Mouse (Mus musculus) lung, postnatal 0 days (tissue): Measurements from ENCODE around the gene Npas3. TPM values are rescaled to one million over a fixed set of nuclear protein-coding genes. Genes with fewer than 3 reads are reported as not detected.

Source experiments
- ATAC-seq: fragments of 200-750 bp; cut with Nextera tagmentation; 2 replicates; pipeline ENCODE4 v1.8.0; 2017; ENCODE audit warnings: moderate library complexity
- DNase-seq: peaks from one replicate; pipeline ENCODE4 v3.0.0-alpha.2; 2016; ENCODE audit warnings: low spot score
- H3K27ac ChIP-seq: fragments of 300-500 bp; sonication (generic); 2 replicates; pipeline ENCODE4 v1.5.1; 2014; ENCODE audit warnings: antibody characterized with exemption, mild to moderate bottlenecking, low read length, mixed read lengths
- H3K27me3 ChIP-seq: fragments of 300-500 bp; sonication (generic); replicated peaks from 2 replicates; pipeline ENCODE4 v1.6.1; 2014; ENCODE audit warnings: low read length, mixed read lengths; ENCODE audit not compliant: insufficient read depth
- H3K36me3 ChIP-seq: fragments of 300-500 bp; sonication (generic); 2 replicates; pipeline ENCODE4 v1.6.1; 2014; ENCODE audit warnings: low read length, mixed read lengths; ENCODE audit not compliant: insufficient read depth
- H3K4me1 ChIP-seq: fragments of 300-500 bp; sonication (generic); 2 replicates; pipeline ENCODE4 v1.6.1; 2014; ENCODE audit warnings: antibody characterized with exemption, low read depth, low read length, mixed read lengths; ENCODE audit not compliant: insufficient read depth
- H3K4me2 ChIP-seq: fragments of 300-500 bp; sonication (generic); replicated peaks from 2 replicates; pipeline ENCODE4 v1.6.1; 2014; ENCODE audit warnings: low read depth, mild to moderate bottlenecking, low read length, moderate library complexity, mixed read lengths
- H3K4me3 ChIP-seq: fragments of 300-500 bp; sonication (generic); 2 replicates; pipeline ENCODE4 v1.5.1; 2014; ENCODE audit warnings: low read depth, low read length
- H3K9ac ChIP-seq: fragments of 300-500 bp; sonication (generic); replicated peaks from 2 replicates; pipeline ENCODE4 v1.6.1; 2014; ENCODE audit warnings: low read depth, mild to moderate bottlenecking
- H3K9me3 ChIP-seq: fragments of 300-500 bp; sonication (generic); 2 replicates; pipeline ENCODE4 v1.6.1; 2016; ENCODE audit warnings: low read length, mixed read lengths
- CTCF ChIP-seq: IDR thresholded peaks from 2 replicates; pipeline ENCODE4 v1.5.1; 2016; ENCODE audit warnings: antibody characterized with exemption, mild to moderate bottlenecking
- EP300 ChIP-seq: IDR thresholded peaks from 2 replicates; pipeline ENCODE4 v1.6.1; 2016; ENCODE audit warnings: antibody characterized with exemption, mild to moderate bottlenecking, control low read depth
- WGBS: fragments of 180-500 bp; shearing (Covaris S2); extraction: QIAGEN DNeasy Blood & Tissue Kit; methylation state at CpG from one replicate; pipeline ENCODE4 v1.1.7; 2014; 5-methylcytosine and 5-hydroxymethylcytosine counted together
- polyA plus RNA-seq: library from polyadenylated mRNA; unstranded; fragments of >200 nt; fragmentation: Nextera tagmentation; extraction: Ambion mirVana; gene quantifications from 2 replicates; pipeline ENCODE4 v1.2.1, GENCODE M21; 2015

The Npas3 gene
- polyA plus RNA-seq, 1 experiment from 2014 or later: 0.17 TPM

GRCm38 (mm10) chr12:54110342-54110741 is 861.9 kb downstream of the Npas3 start:
- no peaks in the 10 kb centered on the region for H3K9me3 ChIP-seq
- H3K36me3 ChIP-seq: no peaks in the 10 kb centered on the region
- H3K27me3 ChIP-seq: no peaks in the 10 kb centered on the region
- no peaks in the 10 kb centered on the region for H3K4me1 ChIP-seq
- H3K4me2 ChIP-seq: no peak overlapping the region
- WGBS: 23% methylated on average over 2 of the region's 2 CpGs
- ATAC-seq (no peak), DNase-seq (no peak)
- H3K9ac ChIP-seq: no peak overlapping the region
- no peak overlapping the region for H3K27ac ChIP-seq
- no peak overlapping the region for H3K4me3 ChIP-seq
- TF ChIP-seq CTCF: no peak
- no peak for TF ChIP-seq EP300

DNA sequence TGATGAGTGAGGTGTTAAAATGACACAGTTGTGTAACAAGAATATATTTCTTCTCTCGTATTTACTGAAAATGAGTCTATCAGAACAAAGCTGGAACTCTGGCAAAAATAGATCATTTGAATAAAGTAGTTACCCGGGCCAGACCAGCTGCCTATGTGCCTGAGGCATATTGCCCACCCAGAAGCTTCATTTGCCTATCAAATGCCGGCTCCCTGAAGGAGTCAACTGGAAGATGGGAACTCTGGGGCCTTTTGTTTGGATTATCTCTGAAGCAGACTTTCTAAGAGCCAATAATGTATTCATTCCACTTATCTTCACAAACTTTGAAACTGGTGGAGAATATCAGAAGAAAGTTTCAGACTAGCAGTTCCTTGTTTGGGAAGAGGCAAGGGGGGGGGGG is 862.5 kb downstream of the Npas3 start:
- H3K9me3 ChIP-seq: no peaks in the 10 kb centered on the region
- H3K4me1 ChIP-seq: no peaks in the 10 kb centered on the region
- H3K4me2 ChIP-seq: no peak overlapping the region
- DNase-seq (no peak), ATAC-seq (no peak)
- H3K9ac ChIP-seq: no peak overlapping the region
- H3K27me3 ChIP-seq: no peaks in the 10 kb centered on the region
- no peak overlapping the region for H3K27ac ChIP-seq
- WGBS: 42% methylated on average over 3 of the region's 3 CpGs
- TF ChIP-seq EP300: no peak
- no peak for TF ChIP-seq CTCF
- no peaks in the 10 kb centered on the region for H3K36me3 ChIP-seq
- no peak overlapping the region for H3K4me3 ChIP-seq

DNA sequence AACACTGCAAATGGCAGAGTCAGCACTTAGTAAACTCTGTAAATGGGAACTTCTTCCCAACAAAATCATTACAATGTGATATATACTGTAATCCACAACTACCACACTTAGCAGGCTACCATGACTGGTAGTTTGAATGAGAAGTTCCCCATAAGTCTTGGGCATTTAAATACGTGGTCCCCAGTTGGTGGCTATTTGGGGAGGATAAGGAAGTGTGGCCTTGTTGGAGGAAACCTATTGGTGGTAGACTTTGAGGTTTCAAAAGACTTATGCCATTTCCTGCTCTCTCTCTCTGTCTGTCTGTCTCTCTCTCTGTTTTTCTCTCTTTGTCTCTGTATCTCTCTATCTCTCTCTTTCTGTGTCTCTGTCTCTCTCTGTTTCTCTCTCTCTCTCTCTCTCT is 871.9 kb downstream of the Npas3 start:
- TF ChIP-seq EP300 (no peak), CTCF (no peak)
- no peaks in the 10 kb centered on the region for H3K27me3 ChIP-seq
- H3K4me2 ChIP-seq: no peak overlapping the region
- WGBS: 47% methylated on average over 1 of the region's 1 CpGs
- no peak overlapping the region for H3K4me3 ChIP-seq
- ATAC-seq (no peak), DNase-seq (no peak)
- H3K9ac ChIP-seq: no peak overlapping the region
- H3K36me3 ChIP-seq: no peaks in the 10 kb centered on the region
- H3K9me3 ChIP-seq: no peaks in the 10 kb centered on the region
- H3K27ac ChIP-seq: no peak overlapping the region
- no peaks in the 10 kb centered on the region for H3K4me1 ChIP-seq

GRCm38 (mm10) chr12:54121286-54121685 is 872.8 kb downstream of the Npas3 start:
- Histone ChIP-seq H3K4me1 (no peaks in the 10 kb centered on the region), H3K9me3 (no peaks in the 10 kb centered on the region), H3K4me3 (no peak overlapping the region), H3K27ac (no peak overlapping the region), H3K9ac (no peak overlapping the region), H3K4me2 (no peak overlapping the region), H3K27me3 (no peaks in the 10 kb centered on the region), H3K36me3 (no peaks in the 10 kb centered on the region)
- ATAC-seq (no peak), DNase-seq (no peak)
- WGBS: 83% methylated on average over 3 of the region's 3 CpGs
- TF ChIP-seq CTCF (no peak), EP300 (no peak)
